Mouse (Mus musculus): ENCODE data around the gene H2-DMa.

- TF ChIP-seq CTCF (conservative IDR thresholded peaks at IDR 0.05; ENCODE audit: low read length) (peak; percentile 100), NANOG (IDR thresholded peaks at IDR 0.05; ENCODE audit: borderline replicate concordance, low read length) (no peak)
These were observed 16.2 kb downstream of the H2-DMa start for GRCm38 (mm10) chr17:34135297-34136224.
